ENCODE assay signal across 12 mouse cellular contexts in genomic region chr17:31703276-31703980, GRCm38 (mm10). TPM values are rescaled to one million over a fixed set of nuclear protein-coding genes. Genes with fewer than 3 reads are reported as not detected.
A peak's percentile ranks its signal among the peaks of the same experiment; 100 is the strongest.
DNase-seq lines count a peak whose midpoint lies in the region; ATAC-seq and TF ChIP-seq lines count a peak whose summit lies in the region.
"Had no signal": no experiment of that assay in that cellular context is flagged by ENCODE, and none has a peak within 500 bp of the region (broad histone marks: within the 10 kb centered on the region; RNA-seq: fewer than 3 reads in every experiment).

No protein-coding gene starts in this region.

- H3K27ac ChIP-seq in limb, embryonic 15.5 days, result no peak overlapping the region
- H3K27ac ChIP-seq in limb, embryonic 10.5 days, result no peak overlapping the region
- H3K27ac ChIP-seq in gastrocnemius, adult 2 months, result peak overlapping the region; percentile 94

- no peak for TF ChIP-seq CTCF in gastrocnemius, adult 2 months (IDR thresholded peaks at IDR 0.05)

- no peak overlapping the region for H3K9ac ChIP-seq in limb, embryonic 15.5 days

- no peaks in the 10 kb centered on the region for H3K9me3 ChIP-seq in limb, embryonic 15.5 days
- no peaks in the 10 kb centered on the region for H3K9me3 ChIP-seq in limb, embryonic 10.5 days (replicated peaks)

- no peak overlapping the region for H3K4me2 ChIP-seq in limb, embryonic 15.5 days

- no peaks in the 10 kb centered on the region for H3K36me3 ChIP-seq in limb, embryonic 15.5 days
- H3K36me3 ChIP-seq in limb, embryonic 10.5 days, result no peaks in the 10 kb centered on the region

- no peaks in the 10 kb centered on the region for H3K27me3 ChIP-seq in limb, embryonic 15.5 days
- H3K27me3 ChIP-seq in limb, embryonic 10.5 days (ENCODE audit: low read depth, poor library complexity, severe bottlenecking), result no peaks in the 10 kb centered on the region

- peak; percentile 44; the same call in 1 of the 2 replicates for ATAC-seq in limb, embryonic 15.5 days (ENCODE audit: insufficient number of reproducible peaks, low FRiP score, low TSS enrichment, low read depth)
- ATAC-seq in hematopoietic stem cell, adult 5-6 weeks (replicated peaks in 1 of 2; ENCODE audit: insufficient read depth in 1 of 2, low FRiP score in 2 of 2, low TSS enrichment in 1 of 2, low read depth in 1 of 2, poor library complexity in 2 of 2, severe bottlenecking in 2 of 2), result peak; percentile 21 to 42; a peak in 2 of 4 replicates
- ATAC-seq: forebrain, embryonic 14.5 days; intestine, embryonic 16.5 days had no signal

- H3K4me1 ChIP-seq in limb, embryonic 15.5 days, result 0 out of 2 replicates have a peak, but pooled peaks cover 3% of the 10 kb centered on the region
- H3K4me1 ChIP-seq in limb, embryonic 10.5 days, result no peaks in the 10 kb centered on the region

- no peak overlapping the region for H3K4me3 ChIP-seq in limb, embryonic 15.5 days
- H3K4me3 ChIP-seq in limb, embryonic 10.5 days, result no peak overlapping the region
- no peak overlapping the region; the same call in 1 of the 2 replicates for H3K4me3 ChIP-seq in gastrocnemius, adult 2 months

- intact Hi-C loops in gastrocnemius, adult 2 months (cut with DNase I), result loop anchor here (1.0 to 5.0 kb wide), 2 partner anchors 44 to 85 kb away; no protein-coding TSS in a partner anchor

- 59% methylated on average over 6 of the region's 6 CpGs for WGBS in limb, embryonic 15.5 days
- 75% methylated on average over 6 of the region's 6 CpGs for WGBS in limb, embryonic 10.5 days

- no peak for DNase-seq in limb, embryonic 10.5 days (ENCODE audit: low spot score)
- DNase-seq in gastrocnemius, adult 2 months, result peak; percentile 93
- peak; percentile 76 for DNase-seq in lung, postnatal 36 days
- DNase-seq in spleen, adult 12 weeks (ENCODE audit: low spot score), result no peak
- no peak for DNase-seq in yolk sac, embryonic 10.5 days (ENCODE audit: low spot score)
- no peak for DNase-seq in thymus, postnatal 25 days
- DNase-seq: embryo, embryonic 11 days; left cerebral cortex, postnatal 4 days had no signal

RNA-seq across cellular contexts. Expression of gene Cryaa, which starts 25.8 kb away (rescaled TPM):
- 0.77 and 1.1 TPM in 2 replicates for polyA plus RNA-seq in limb, embryonic 15.5 days (2015; fragmentation: Nextera tagmentation; extraction: Ambion mirVana)
- not detected in 2 replicates for polyA plus RNA-seq in limb, embryonic 10.5 days (2016; fragmentation: Nextera tagmentation; extraction: Ambion mirVana)
- total RNA-seq in gastrocnemius, adult 2 months (2021), result not detected
- total RNA-seq in hematopoietic stem cell, adult 5-6 weeks (2017), result not detected in 2 replicates

RNA-seq across cellular contexts. Expression of gene U2af1, which starts 44.7 kb away (rescaled TPM):
- polyA plus RNA-seq in limb, embryonic 15.5 days (2015; fragmentation: Nextera tagmentation; extraction: Ambion mirVana), result 283 and 297 TPM in 2 replicates
- polyA plus RNA-seq in limb, embryonic 10.5 days (2016; fragmentation: Nextera tagmentation; extraction: Ambion mirVana), result 473 and 525 TPM in 2 replicates
- 10 to 100 TPM; 67.8 to 68.3 TPM for total RNA-seq in gastrocnemius, adult 2 months (2021)
- 224 and 307 TPM in 2 replicates for total RNA-seq in hematopoietic stem cell, adult 5-6 weeks (2017)

Comparison
In these comparisons a context has a peak if more than half of its experiments do, and no peak if none do; other contexts are left out.
1. DNase-seq: peak in gastrocnemius, adult 2 months (single experiment) and lung, postnatal 36 days (single experiment); none in limb, embryonic 10.5 days (single experiment), spleen, adult 12 weeks (single experiment), yolk sac, embryonic 10.5 days (single experiment) and thymus, postnatal 25 days (single experiment).